Mouse (Mus musculus) right cerebral cortex, postnatal 14 days (tissue): ENCODE data around the gene Nf2.
A peak's percentile ranks its signal among the peaks of the same experiment; 100 is the strongest.

Source experiments
- DNase-seq: peaks from one replicate; pipeline ENCODE4 v3.0.0; 2022

Gene Nf2

GRCm38 (mm10) chr11:4740785-4741184 is 108.6 kb downstream of the Nf2 start:
- no peak for DNase-seq

GRCm38 (mm10) chr11:4738719-4739118 is 110.6 kb downstream of the Nf2 start:
- DNase-seq: no peak

- DNase-seq: peak; percentile 40
Observed at GRCm38 (mm10) chr11:4737682-4738081, 111.7 kb downstream of the Nf2 start.

- DNase-seq: no peak
Observed at GRCm38 (mm10) chr11:4736355-4736754, 113.0 kb downstream of the Nf2 start.

GRCm38 (mm10) chr11:4734179-4734578 is 115.2 kb downstream of the Nf2 start:
- no peak for DNase-seq

GRCm38 (mm10) chr11:4731781-4732180 is 117.6 kb downstream of the Nf2 start:
- DNase-seq: no peak

- DNase-seq: no peak
Observed at GRCm38 (mm10) chr11:4730913-4731312, 118.4 kb downstream of the Nf2 start.

GRCm38 (mm10) chr11:4730096-4730495 is 119.2 kb downstream of the Nf2 start:
- DNase-seq: no peak

- DNase-seq: peak; percentile 51
Observed at GRCm38 (mm10) chr11:4729603-4730002, 119.7 kb downstream of the Nf2 start.

- no peak for DNase-seq
Observed at GRCm38 (mm10) chr11:4721728-4722127, 127.6 kb downstream of the Nf2 start.

GRCm38 (mm10) chr11:4720900-4721580 is 128.3 kb downstream of the Nf2 start:
- DNase-seq: no peak

- no peak for DNase-seq
Observed at GRCm38 (mm10) chr11:4720393-4720792, 128.9 kb downstream of the Nf2 start.

GRCm38 (mm10) chr11:4719961-4720360 is 129.4 kb downstream of the Nf2 start:
- no peak for DNase-seq

- no peak for DNase-seq
Observed at GRCm38 (mm10) chr11:4718548-4718947, 130.8 kb downstream of the Nf2 start.

- DNase-seq: no peak
Observed at GRCm38 (mm10) chr11:4716530-4717236, 132.7 kb downstream of the Nf2 start.
